Mouse (Mus musculus) heart, postnatal 0 days (tissue): ENCODE data around the gene Pou3f3.

Source experiments
- CTCF ChIP-seq: IDR thresholded peaks from 2 replicates; pipeline ENCODE4 v1.5.1; 2016; ENCODE audit warnings: antibody characterized with exemption, control low read depth, low read depth
- EP300 ChIP-seq: IDR thresholded peaks from 2 replicates; pipeline ENCODE4 v1.6.1; 2016; ENCODE audit warnings: antibody characterized with exemption, low read depth

DNA sequence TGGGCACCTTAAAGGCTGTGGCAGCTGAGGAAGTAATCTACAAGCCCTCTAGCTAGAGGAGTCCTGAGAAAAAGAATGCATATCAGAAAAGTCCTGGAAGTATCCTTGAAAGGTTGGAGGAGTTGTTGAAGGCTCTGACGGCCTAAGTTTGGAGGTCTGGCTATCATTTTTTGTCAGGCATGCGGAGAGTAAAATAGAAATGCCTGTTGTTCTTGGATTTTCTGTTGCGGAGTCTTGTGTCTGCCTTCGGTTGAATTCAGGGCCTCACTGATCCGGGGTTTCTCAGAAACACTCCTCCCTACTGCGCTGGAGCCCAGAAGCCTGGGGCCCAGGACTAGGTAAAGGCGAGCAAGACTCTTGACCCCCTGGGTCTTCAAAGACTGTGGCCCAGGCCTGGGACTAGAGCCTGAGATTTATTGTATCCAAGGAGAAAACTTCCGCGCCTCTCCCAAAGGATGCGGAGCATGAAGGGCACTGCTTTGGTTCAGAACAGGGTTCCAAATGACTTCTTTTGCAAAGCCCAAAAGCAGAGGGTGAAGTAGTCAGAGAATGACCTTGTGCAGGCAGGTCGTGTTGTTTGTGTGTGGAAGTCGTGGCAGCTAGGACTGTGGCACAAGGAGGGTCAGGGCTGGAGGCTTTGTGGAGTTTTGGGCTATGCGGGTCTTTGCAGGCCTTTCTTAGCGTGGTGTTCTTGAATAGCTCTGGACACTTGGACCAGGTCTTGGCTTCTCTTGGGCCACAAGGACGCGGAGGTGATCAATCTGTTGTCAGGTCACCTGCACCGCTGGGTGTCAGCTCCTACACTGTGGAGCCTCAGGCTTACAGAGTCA, 9.6 kb downstream of the Pou3f3 start:
- TF ChIP-seq CTCF (no peak), EP300 (no peak)
